In the genomic region with DNA sequence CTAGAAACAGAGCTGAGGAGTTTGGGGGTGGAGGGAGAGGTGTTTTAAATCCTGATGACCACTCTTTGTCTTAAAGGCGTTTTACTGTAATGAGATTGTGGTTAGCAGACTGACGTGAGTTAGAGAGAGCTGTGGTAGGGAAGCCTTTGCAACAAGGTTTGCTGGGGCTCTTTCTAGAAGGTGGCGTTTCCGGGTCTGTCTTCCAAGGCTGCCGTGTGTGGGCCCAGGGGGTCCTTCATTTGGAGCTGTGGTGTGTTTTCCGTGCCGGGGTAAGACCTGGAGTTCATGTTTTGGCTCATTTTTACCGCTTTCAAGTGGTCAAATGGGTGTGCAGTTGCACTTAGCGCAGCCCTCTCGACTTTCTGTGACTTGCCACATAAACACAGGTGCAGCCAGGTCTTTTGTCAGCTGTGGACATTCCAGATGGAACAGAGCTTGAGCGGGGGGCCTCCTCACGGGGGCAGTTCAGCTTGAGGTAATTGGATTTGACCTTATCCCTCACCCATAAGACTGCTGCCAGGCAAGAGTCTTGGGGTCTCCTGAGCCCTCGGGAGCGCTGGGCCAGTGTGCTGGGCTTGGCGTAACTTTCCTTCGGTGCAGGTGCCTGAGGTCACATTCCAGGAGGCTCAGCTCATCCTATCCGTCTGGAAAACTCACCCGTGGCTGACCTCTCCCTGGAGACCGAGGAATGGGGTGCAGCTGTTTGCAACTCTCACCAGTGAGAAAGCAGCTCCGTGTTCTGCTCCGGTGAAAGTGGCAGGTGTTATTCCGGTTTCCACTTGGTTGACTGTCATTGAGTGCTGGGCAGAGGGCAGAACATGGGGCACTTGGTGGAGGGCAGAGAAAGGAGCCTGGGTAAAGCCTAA, we compare ENCODE assay signal across 10 mouse cellular contexts.
DNase-seq lines count a peak whose midpoint lies in the region; ATAC-seq lines count a peak whose summit lies in the region.
"Had no signal": no experiment of that assay in that cellular context is flagged by ENCODE, and none has a peak within 500 bp of the region (broad histone marks: within the 10 kb centered on the region; RNA-seq: fewer than 3 reads in every experiment).

No protein-coding gene starts in this region.

- H3K4me1 ChIP-seq in lung, embryonic 16.5 days (replicated peaks; ENCODE audit: control insufficient read depth, insufficient read depth, low read length): peaks cover 13% of the 10 kb centered on the region; the same call in 1 of the 2 replicates
- H3K4me1 ChIP-seq in embryonic facial prominence, embryonic 11.5 days (ENCODE audit: control insufficient read depth, insufficient read depth, low read length): peaks cover 6% of the 10 kb centered on the region

- H3K4me3 ChIP-seq in lung, embryonic 16.5 days (ENCODE audit: low read length): no peak overlapping the region
- no peak overlapping the region for H3K4me3 ChIP-seq in embryonic facial prominence, embryonic 11.5 days (ENCODE audit: low read depth, low read length)

- H3K9ac ChIP-seq in lung, embryonic 16.5 days (ENCODE audit: low read length): no peak overlapping the region
- H3K9ac ChIP-seq in embryonic facial prominence, embryonic 11.5 days (replicated peaks; ENCODE audit: low read length): no peak overlapping the region
- H3K9ac ChIP-seq: forebrain, postnatal 0 days had no signal

- ATAC-seq in lung, embryonic 16.5 days (ENCODE audit: low read depth): peak; percentile 37; the same call in 1 of the 2 replicates
- peak; percentile 72; the same call in 1 of the 2 replicates for ATAC-seq in embryonic facial prominence, embryonic 11.5 days (replicated peaks; ENCODE audit: insufficient number of reproducible peaks, low FRiP score, low TSS enrichment, low read depth)
- ATAC-seq in cerebellum, adult (ENCODE audit: insufficient number of reproducible peaks, low FRiP score, low TSS enrichment): no peak
- ATAC-seq: forebrain, postnatal 0 days; hindbrain, postnatal 0 days had no signal

- H3K9me3 ChIP-seq in lung, embryonic 16.5 days (ENCODE audit: control insufficient read depth, low read length): no peaks in the 10 kb centered on the region
- no peaks in the 10 kb centered on the region for H3K9me3 ChIP-seq in embryonic facial prominence, embryonic 11.5 days (replicated peaks; ENCODE audit: control insufficient read depth, low read length)

- peak overlapping the region; percentile 32; the same call in 1 of the 2 replicates for H3K27ac ChIP-seq in lung, embryonic 16.5 days (ENCODE audit: low read length)
- no peak overlapping the region; the same call in 1 of the 2 replicates for H3K27ac ChIP-seq in embryonic facial prominence, embryonic 11.5 days (replicated peaks; ENCODE audit: low read depth, low read length)
- H3K27ac ChIP-seq: hindbrain, postnatal 0 days had no signal

- WGBS in lung, embryonic 16.5 days: 24% methylated on average over 22 of the region's 22 CpGs
- 29% methylated on average over 22 of the region's 22 CpGs for WGBS in embryonic facial prominence, embryonic 11.5 days

- no peaks in the 10 kb centered on the region for H3K36me3 ChIP-seq in lung, embryonic 16.5 days (ENCODE audit: control insufficient read depth, insufficient read depth, low read length)
- no peaks in the 10 kb centered on the region for H3K36me3 ChIP-seq in embryonic facial prominence, embryonic 11.5 days (replicated peaks; ENCODE audit: control insufficient read depth, insufficient read depth, low read depth, low read length)

- no peaks in the 10 kb centered on the region; the same call in 1 of the 2 replicates for H3K27me3 ChIP-seq in lung, embryonic 16.5 days (ENCODE audit: control insufficient read depth, insufficient read depth, low read depth, low read length)
- H3K27me3 ChIP-seq in embryonic facial prominence, embryonic 11.5 days (ENCODE audit: control insufficient read depth, insufficient read depth, low read length): no peaks in the 10 kb centered on the region

- peak overlapping the region; percentile 21; the same call in 1 of the 2 replicates for H3K4me2 ChIP-seq in lung, embryonic 16.5 days (ENCODE audit: low read depth, low read length)
- H3K4me2 ChIP-seq in embryonic facial prominence, embryonic 11.5 days (ENCODE audit: low read depth, low read length): peak overlapping the region; percentile 16; the same call in 1 of the 2 replicates

- no peak for DNase-seq in lung, postnatal 14 days
- peak; percentile 52 for DNase-seq in embryonic facial prominence, embryonic 11.5 days (ENCODE audit: low spot score)
- peak; percentile 50 to 74 for DNase-seq in kidney, postnatal 4 days
- DNase-seq in thymus, postnatal 25 days: peak; percentile 53
- DNase-seq in right cerebral cortex, postnatal 4 days: no peak
- no peak for DNase-seq in gastrocnemius, postnatal 4 days (ENCODE audit: low spot score in 2 of 2)

Comparison
In these comparisons a context has a peak if more than half of its experiments do, and no peak if none do; other contexts are left out.
1. DNase-seq: peak in embryonic facial prominence, embryonic 11.5 days (single experiment), kidney, postnatal 4 days (2 of 2) and thymus, postnatal 25 days (single experiment); none in lung, postnatal 14 days (single experiment), right cerebral cortex, postnatal 4 days (single experiment) and gastrocnemius, postnatal 4 days (0 of 2).